Mouse (Mus musculus) frontal cortex, postnatal 36 days (tissue): Measurements from ENCODE around the gene Ccdc113.
A peak's percentile ranks its signal among the peaks of the same experiment; 100 is the strongest.

Experiments used
- DNase-seq, 2 experiments: peaks; one replicate each; pipeline ENCODE4 v3.0.0; 2022; ENCODE audit warnings: low spot score in 2 of 2

Ccdc113 gene

GRCm38 (mm10) chr8:95539487-95539886 lies 5.6 kb downstream of the Ccdc113 start:
- peak in 1 of 2 experiments; percentile 23 for DNase-seq

- DNase-seq: no peak
Measured at GRCm38 (mm10) chr8:95542191-95542590, 8.3 kb downstream of the Ccdc113 start.

GRCm38 (mm10) chr8:95543065-95543464 lies 9.2 kb downstream of the Ccdc113 start:
- DNase-seq: no peak

DNA sequence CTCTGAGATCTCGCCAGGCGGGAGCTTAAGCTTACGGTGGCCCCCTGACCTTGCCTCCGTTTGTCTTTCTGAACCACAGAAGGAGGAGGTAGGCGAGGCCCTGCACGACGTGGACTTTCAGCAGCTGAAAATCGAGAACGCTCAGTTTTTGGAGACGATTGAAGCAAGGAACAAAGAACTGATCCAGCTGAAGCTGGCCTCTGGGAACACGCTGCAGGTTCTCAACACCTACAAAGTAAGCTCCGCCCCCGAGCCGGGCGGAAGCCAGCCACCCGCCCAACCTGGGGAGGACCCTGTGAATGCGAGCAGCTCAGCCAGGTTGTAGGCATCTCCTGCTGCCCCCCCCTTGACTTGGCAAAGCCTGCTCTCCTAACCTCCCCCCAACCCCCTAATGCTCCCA lies 11.9 kb downstream of the Ccdc113 start:
- no peak for DNase-seq

DNA sequence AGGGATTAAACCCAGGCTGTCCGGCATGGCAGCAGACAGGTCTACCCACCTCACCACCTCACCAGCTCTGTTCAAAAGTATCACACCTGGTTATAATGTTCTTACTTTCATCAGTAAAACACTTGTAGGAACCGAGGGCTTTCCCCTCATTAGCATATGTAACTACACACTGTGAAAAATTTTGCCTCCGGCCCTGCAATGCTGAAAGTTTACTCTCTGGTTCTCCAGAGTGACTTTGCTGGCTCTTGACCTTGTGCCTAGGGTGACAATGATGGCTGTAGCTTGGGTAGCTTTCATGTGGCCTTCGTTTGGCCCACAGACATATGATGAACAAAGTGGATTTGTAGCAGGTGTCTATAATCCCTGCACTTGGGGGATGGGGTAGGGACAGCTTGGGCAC lies 13.1 kb downstream of the Ccdc113 start:
- no peak for DNase-seq

GRCm38 (mm10) chr8:95547931-95548330 lies 14.0 kb downstream of the Ccdc113 start:
- DNase-seq: no peak

GRCm38 (mm10) chr8:95549871-95550829 lies 16.3 kb downstream of the Ccdc113 start:
- DNase-seq: peak in 1 of 2 experiments; percentile 19

DNA sequence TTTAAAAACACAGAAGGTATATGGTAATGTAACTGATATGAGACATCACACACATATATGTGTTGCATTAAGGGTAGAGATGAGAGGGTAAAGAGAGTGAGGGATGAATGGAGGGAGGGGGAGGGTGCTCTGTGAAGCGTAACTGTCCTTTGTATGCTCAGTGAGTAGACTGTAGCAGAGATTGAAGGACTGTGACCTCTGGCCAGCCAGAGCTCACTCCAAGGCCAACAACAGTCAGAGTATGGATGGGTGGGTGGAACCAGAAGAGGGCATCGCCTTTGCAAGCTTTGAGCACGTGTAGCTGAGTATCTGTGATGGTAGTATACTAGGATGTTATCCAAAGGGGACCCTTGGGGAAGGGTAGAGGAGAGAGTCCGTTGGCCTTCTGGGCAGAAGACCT lies 17.7 kb downstream of the Ccdc113 start:
- DNase-seq: no peak

DNA sequence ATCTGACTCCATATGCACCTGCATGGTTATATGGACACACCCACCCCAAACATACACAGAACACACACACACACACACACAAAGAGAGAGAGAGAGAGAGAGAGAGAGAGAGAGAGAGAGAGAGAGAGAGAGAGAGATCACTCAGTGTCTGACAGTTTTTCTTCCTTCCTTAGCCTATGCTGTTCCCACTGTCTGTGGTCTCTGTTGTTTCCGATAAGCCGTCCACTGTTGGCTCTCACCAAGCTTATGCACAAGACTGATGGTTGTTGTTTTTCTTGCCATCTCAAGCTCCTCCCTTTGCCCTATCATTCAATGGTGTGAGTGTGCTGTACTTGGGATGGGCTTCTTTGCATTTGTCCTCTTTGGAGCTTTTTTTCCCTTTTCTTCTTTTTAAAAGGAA lies 22.1 kb downstream of the Ccdc113 start:
- DNase-seq: no peak

DNA sequence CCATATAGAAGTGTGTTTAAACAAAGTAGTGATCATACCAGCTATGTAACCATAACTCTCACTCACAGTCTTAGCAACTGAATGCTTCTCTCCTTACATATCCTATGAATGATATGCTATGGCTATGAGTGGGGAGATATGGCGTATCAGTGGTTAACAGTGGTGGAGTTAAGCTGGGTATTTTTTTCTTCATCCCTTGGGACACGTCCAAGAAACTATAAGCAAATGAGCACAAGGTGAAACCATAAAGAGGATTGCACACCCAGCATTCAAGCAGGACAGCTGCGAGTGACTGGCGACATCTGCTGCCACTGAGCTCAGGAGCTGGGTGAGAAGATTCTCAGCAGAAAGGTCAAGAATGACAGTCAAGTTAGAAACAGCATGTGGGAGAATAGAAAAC lies 32.3 kb downstream of the Ccdc113 start:
- DNase-seq: no peak

GRCm38 (mm10) chr8:95566809-95567208 lies 32.9 kb downstream of the Ccdc113 start:
- no peak for DNase-seq

GRCm38 (mm10) chr8:95573146-95573545 lies 39.3 kb downstream of the Ccdc113 start:
- peak in 1 of 2 experiments; percentile 21 for DNase-seq

DNA sequence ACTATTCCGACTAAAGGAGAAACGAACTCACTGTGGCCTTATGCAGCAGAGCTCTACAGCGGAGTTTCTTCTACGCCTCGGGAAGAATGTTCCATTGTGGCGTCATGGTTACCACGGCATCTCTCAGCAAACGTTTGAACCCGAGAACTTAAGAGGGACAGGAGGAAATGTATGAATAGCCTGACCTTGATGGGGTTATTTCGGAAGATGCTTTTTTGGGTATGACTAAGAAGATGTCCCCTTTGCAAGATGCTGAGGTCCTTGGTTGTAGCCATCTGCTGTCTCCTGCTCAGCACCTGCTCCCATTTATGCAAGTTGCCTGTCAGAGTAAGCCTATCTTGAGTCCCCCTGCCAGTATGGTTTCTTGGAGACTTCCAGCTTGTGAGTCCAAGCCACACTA lies 42.4 kb downstream of the Ccdc113 start, which contains the start of gene Prss54:
Gene Prss54 (minus strand): TSS at position 101 of the 400 bp plus-strand sequence.
- no peak for DNase-seq

- peak in 1 of 2 experiments; percentile 62 for DNase-seq
Measured at GRCm38 (mm10) chr8:95587339-95587738, 53.5 kb downstream of the Ccdc113 start.

DNA sequence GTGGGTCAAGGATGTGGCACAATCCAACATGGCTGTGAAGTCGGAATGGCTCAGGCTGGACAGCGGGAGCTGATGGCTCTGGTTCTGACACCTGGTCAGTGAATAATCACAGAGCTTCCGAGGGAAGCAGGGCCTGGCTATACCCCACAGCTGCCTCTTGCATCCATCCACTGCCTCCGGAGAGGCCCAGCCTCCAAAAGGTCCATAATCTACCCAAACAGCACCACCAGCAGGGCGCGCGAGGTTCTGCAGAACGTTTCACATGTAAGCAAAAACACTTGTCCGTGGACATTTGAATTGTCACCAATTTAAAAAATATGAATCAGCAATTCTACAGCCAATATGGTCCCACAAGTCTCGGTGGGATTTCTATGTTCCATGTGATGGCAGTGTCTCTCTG lies 55.4 kb downstream of the Ccdc113 start:
- no peak for DNase-seq

GRCm38 (mm10) chr8:95590539-95590938 lies 56.7 kb downstream of the Ccdc113 start:
- DNase-seq: no peak

GRCm38 (mm10) chr8:95592131-95592780 lies 58.4 kb downstream of the Ccdc113 start:
- DNase-seq: no peak

DNA sequence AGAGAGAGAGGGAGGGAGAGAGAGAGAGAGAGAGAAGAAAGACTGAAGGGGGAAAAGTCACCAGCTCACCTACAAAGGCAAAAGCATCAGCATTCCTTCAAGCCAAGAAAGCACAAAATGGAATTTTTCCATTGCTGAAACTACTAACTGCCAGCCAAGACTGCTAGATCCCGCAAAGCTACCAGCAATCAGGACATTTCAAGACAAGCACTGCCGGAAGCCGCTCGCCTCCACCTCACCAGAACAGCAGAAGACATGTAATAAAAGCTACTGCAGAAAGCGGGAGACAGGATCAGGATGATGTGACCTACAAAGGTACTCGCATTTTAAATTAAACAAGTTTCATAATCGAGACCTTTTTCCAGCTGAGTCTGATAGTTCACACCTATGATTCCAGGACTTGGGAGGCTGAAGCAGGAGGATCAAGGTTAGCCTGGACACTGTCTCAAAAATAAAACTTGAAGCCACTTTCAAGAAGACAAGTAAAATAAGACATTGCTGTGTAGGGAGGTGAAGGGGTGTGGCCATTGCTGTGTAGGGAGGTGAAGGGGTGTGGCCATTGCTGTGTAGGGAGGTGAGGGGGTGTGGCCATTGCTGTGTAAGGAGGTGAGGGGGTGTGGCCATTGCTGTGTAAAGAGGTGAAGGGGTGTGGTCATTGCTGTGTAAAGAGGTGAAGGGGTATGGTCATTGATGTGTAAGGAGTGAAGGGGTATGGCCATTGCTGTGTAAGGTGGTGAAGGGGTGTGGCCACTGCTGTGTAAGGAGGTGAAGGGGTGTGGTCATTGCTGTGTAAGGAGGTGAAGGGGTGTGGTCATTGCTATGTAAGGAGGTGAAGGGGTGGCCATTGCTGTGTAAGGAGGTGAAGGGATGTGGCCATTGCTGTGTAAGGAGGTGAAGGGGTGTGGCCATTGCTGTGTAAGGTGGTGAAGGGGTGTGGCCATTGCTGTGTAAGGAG lies 59.8 kb downstream of the Ccdc113 start:
- DNase-seq: peak in 1 of 2 experiments; percentile 47

DNA sequence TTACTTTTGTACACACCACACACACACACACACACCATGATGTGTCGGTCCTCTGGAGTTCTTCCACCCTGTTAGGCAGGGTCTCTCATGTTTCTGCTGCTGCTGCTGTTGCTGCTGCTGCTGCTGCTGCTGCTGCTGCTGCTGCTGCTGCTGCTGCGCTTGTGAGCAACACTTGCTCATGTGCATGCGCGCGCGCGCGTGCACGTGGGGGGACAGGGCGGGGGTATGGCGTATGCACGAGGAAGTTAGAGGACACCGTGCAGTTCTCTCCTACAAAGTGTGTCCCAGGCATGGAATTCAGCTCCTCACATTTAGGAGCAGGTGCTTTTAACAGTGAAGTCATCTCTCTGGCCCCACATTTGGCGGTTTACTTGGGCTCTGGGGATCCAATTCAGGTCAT lies 61.2 kb downstream of the Ccdc113 start:
- DNase-seq: no peak

- DNase-seq: no peak
Measured at GRCm38 (mm10) chr8:95596841-95597241, 63.0 kb downstream of the Ccdc113 start.

GRCm38 (mm10) chr8:95599861-95600260 lies 66.0 kb downstream of the Ccdc113 start:
- DNase-seq: peak; percentile 79

DNA sequence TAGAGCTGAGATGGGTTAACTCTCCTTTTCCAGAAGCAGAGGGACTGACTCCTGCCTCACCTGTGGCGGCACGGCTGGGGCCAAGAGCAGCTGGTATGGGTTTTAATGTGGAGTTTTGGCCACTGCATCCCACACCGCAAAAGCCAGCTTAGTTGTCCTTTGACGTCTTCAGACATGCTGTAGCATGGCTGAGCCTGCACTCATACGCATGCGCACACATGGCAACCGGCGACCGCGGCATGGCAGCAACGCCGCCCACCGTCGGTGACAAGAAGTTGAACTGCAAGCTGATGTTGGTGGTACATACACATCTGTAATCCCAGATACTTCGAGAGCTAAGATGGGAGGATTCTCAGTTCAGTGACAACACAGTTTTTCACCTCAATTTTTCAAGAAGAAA lies 67.4 kb downstream of the Ccdc113 start:
- no peak for DNase-seq
